Mouse (Mus musculus) CH12.LX (cell line): ENCODE data around the gene Tph2. TPM values are rescaled to one million over a fixed set of nuclear protein-coding genes. Genes with fewer than 3 reads are reported as not detected.
A peak's percentile ranks its signal among the peaks of the same experiment; 100 is the strongest.

ENCODE experiments used
- DNase-seq: peaks from one replicate; pipeline ENCODE4 v3.0.0-alpha.2; 2013; ENCODE audit errors: extremely low read depth
- H3K27ac ChIP-seq: 2 replicates; pipeline ENCODE4 v1.5.1; 2012; ENCODE audit warnings: low read depth, mild to moderate bottlenecking, control low read depth, moderate library complexity; ENCODE audit not compliant: insufficient read depth
- H3K27me3 ChIP-seq: replicated peaks from 2 replicates; pipeline ENCODE3; 2012; ENCODE audit warnings: inconsistent platforms
- H3K36me3 ChIP-seq, 2 experiments: replicated peaks in 1 of 2; 2 replicates each; pipeline versions ENCODE3 to v1.6.1; 2012; ENCODE audit warnings: inconsistent platforms in 1 of 2, low read length in 1 of 2, mild to moderate bottlenecking in 1 of 2, mixed read lengths in 1 of 2, moderate library complexity in 1 of 2; ENCODE audit not compliant: control insufficient read depth in 1 of 2, insufficient read depth in 1 of 2
- H3K4me1 ChIP-seq, 2 experiments: 2 replicates each; pipeline ENCODE4 v1.6.1; 2012; ENCODE audit warnings: inconsistent platforms in 1 of 2, moderate library complexity in 1 of 2; ENCODE audit not compliant: insufficient read depth in 2 of 2, control insufficient read depth in 1 of 2
- H3K4me2 ChIP-seq: 2 replicates; pipeline ENCODE4 v1.6.1; 2012; ENCODE audit warnings: low read depth, mild to moderate bottlenecking, control low read depth; ENCODE audit not compliant: poor library complexity, insufficient read depth, severe bottlenecking
- H3K4me3 ChIP-seq, 3 experiments: fragments of 150-350 bp in 1 of 3; sonication (generic) in 1 of 3; replicated peaks in 1 of 3; 2 replicates each; pipeline versions ENCODE3 to v1.5.1; 2011 to 2012; ENCODE audit warnings: low read depth in 2 of 3, low read length in 2 of 3, mild to moderate bottlenecking in 2 of 3, moderate library complexity in 2 of 3, control low read depth in 1 of 3, improper control_type of control experiment in 1 of 3, inconsistent platforms in 1 of 3, mixed read lengths in 1 of 3; ENCODE audit not compliant: poor library complexity in 1 of 3
- H3K79me2 ChIP-seq: replicated peaks from 2 replicates; pipeline ENCODE4 v1.6.1; 2012; ENCODE audit warnings: mild to moderate bottlenecking, moderate library complexity; ENCODE audit not compliant: control insufficient read depth, poor library complexity, insufficient read depth, severe bottlenecking; ENCODE audit errors: extremely low read depth
- H3K9ac ChIP-seq: 2 replicates; pipeline ENCODE4 v1.6.1; 2012; ENCODE audit warnings: low read depth, mild to moderate bottlenecking, control low read depth, moderate library complexity; ENCODE audit not compliant: insufficient read depth
- H3K9me3 ChIP-seq: replicated peaks from 2 replicates; pipeline ENCODE3; 2012; ENCODE audit warnings: low read length, inconsistent platforms, mixed read lengths
- BHLHE40 ChIP-seq: IDR thresholded peaks from 2 replicates; pipeline ENCODE4 v1.6.1; 2011; ENCODE audit warnings: mild to moderate bottlenecking, low read depth, low read length, improper control_type of control experiment
- CHD1 ChIP-seq: IDR thresholded peaks from 2 replicates; pipeline ENCODE4 v1.6.1; 2012; ENCODE audit warnings: low read depth, low read length, improper control_type of control experiment, inconsistent platforms
- CHD2 ChIP-seq: IDR thresholded peaks from 2 replicates; pipeline ENCODE4 v1.6.1; 2011; ENCODE audit warnings: low read length, improper control_type of control experiment
- ELF1 ChIP-seq: IDR thresholded peaks from 2 replicates; pipeline ENCODE4 v1.6.1; 2014; ENCODE audit warnings: low read depth, mild to moderate bottlenecking, inconsistent platforms, low read length, improper control_type of control experiment
- EP300 ChIP-seq: IDR thresholded peaks from 2 replicates; pipeline ENCODE4 v1.6.1; 2011; ENCODE audit warnings: low read length, improper control_type of control experiment
- HCFC1 ChIP-seq: IDR thresholded peaks from 2 replicates; pipeline ENCODE4 v1.6.1; 2012; ENCODE audit warnings: low read depth, mild to moderate bottlenecking, inconsistent platforms, low read length, improper control_type of control experiment
- IRF4 ChIP-seq: IDR thresholded peaks from 2 replicates; pipeline ENCODE4 v1.6.1; 2014; ENCODE audit warnings: low read depth, mild to moderate bottlenecking, inconsistent platforms, low read length, improper control_type of control experiment
- JUN ChIP-seq: IDR thresholded peaks from 2 replicates; pipeline ENCODE4 v1.6.1; 2011; ENCODE audit warnings: low read depth, mild to moderate bottlenecking, low read length, improper control_type of control experiment, moderate library complexity; ENCODE audit not compliant: insufficient read depth
- MAFK ChIP-seq: IDR thresholded peaks from 2 replicates; pipeline ENCODE4 v1.6.1; 2011; ENCODE audit warnings: low read length, improper control_type of control experiment; ENCODE audit not compliant: insufficient replicate concordance
- MEF2A ChIP-seq: IDR thresholded peaks from 2 replicates; pipeline ENCODE4 v1.6.1; 2014; ENCODE audit warnings: low read depth, mild to moderate bottlenecking, inconsistent platforms, low read length, improper control_type of control experiment, borderline replicate concordance
- MXI1 ChIP-seq: IDR thresholded peaks from 2 replicates; pipeline ENCODE4 v1.6.1; 2011; ENCODE audit warnings: mild to moderate bottlenecking, low read depth, low read length, improper control_type of control experiment
- MYC ChIP-seq: IDR thresholded peaks from 2 replicates; pipeline ENCODE4 v1.6.1; 2011; ENCODE audit warnings: low read depth, mild to moderate bottlenecking, improper control_type of control experiment, low read length
- NRF1 ChIP-seq: IDR thresholded peaks from 2 replicates; pipeline ENCODE4 v1.6.1; 2014; ENCODE audit warnings: low read depth, mild to moderate bottlenecking, inconsistent platforms, low read length, improper control_type of control experiment, moderate library complexity
- POLR2A ChIP-seq: IDR thresholded peaks from 2 replicates; pipeline ENCODE4 v1.6.1; 2011; ENCODE audit warnings: low read depth, mild to moderate bottlenecking, improper control_type of control experiment, low read length
- POLR2AphosphoS2 ChIP-seq: IDR thresholded peaks from 2 replicates; pipeline ENCODE4 v1.6.1; 2011; ENCODE audit warnings: low read depth, low read length, improper control_type of control experiment
- SIN3A ChIP-seq: IDR thresholded peaks from 2 replicates; pipeline ENCODE4 v1.6.1; 2012; ENCODE audit warnings: low read length, improper control_type of control experiment, inconsistent platforms
- TBP ChIP-seq: conservative IDR thresholded peaks from 2 replicates; pipeline ENCODE4 v1.6.1; 2011; ENCODE audit warnings: low read depth, low read length, improper control_type of control experiment
- UBTF ChIP-seq: IDR thresholded peaks from 2 replicates; pipeline ENCODE4 v1.6.1; 2012; ENCODE audit warnings: low read depth, mild to moderate bottlenecking, inconsistent platforms, low read length, improper control_type of control experiment, moderate library complexity
- USF1 ChIP-seq: IDR thresholded peaks from 2 replicates; pipeline ENCODE4 v1.6.1; 2014; ENCODE audit warnings: low read depth, mild to moderate bottlenecking, inconsistent platforms, low read length, improper control_type of control experiment
- dilution Hi-C: fragments of 300-500 bp; cut with MboI; formaldehyde crosslinking; loops from 2 replicates; pipeline ENCODE4 v1.14.3; 2020; ENCODE audit warnings: low sequenced_read_pairs; ENCODE audit not compliant: extremely low pct_unique_long_range_greater_than_20kb, extremely low pct_ligation_motif_present
- in situ Hi-C: fragments of 300-500 bp; cut with MboI; formaldehyde crosslinking; loops from 3 replicates; pipeline ENCODE4 v1.14.3; 2019; ENCODE audit warnings: low sequenced_read_pairs, low pct_ligation_motif_present, low pct_unique_long_range_greater_than_20kb, mixed read lengths
- polyA plus RNA-seq: library from polyadenylated mRNA; unstranded; fragments of >175 nt; gene quantifications from 2 replicates; pipeline ENCODE4 v1.2.1, GENCODE M21; 2012; ENCODE audit warnings: low read depth; ENCODE audit not compliant: insufficient read length
- total RNA-seq, 2 experiments: library from RNA; depleted of rRNA; stranded (reverse); fragments of 300-350 nt in 1 of 2; fragments of >200 nt in 1 of 2; gene quantifications; 2 replicates each; pipeline ENCODE4 v1.2.3; 2012 to 2014

The Tph2 gene
- total and polyA plus RNA-seq, 3 experiments: 0.42 to 0.55 (median 0.54) TPM

GRCm38 (mm10) chr10:115104175-115104574, 80.6 kb downstream of the Tph2 start:
- Histone ChIP-seq H3K4me2 (no peak overlapping the region), H3K4me1 (peaks cover 0 to 15% of the 10 kb centered on the region in 2 experiments; a peak in 2 of 4 replicates), H3K9ac (no peak overlapping the region), H3K4me3 (no peak overlapping the region), H3K79me2 (no peaks in the 10 kb centered on the region), H3K9me3 (no peaks in the 10 kb centered on the region), H3K27ac (no peak overlapping the region), H3K36me3 (no peaks in the 10 kb centered on the region), H3K27me3 (no peaks in the 10 kb centered on the region)
- TF ChIP-seq CHD2 (no peak), CHD1 (no peak), SIN3A (no peak), EP300 (no peak), POLR2AphosphoS2 (no peak), UBTF (no peak), POLR2A (no peak), MXI1 (no peak), MAFK (no peak), IRF4 (no peak), MYC (no peak), NRF1 (no peak), HCFC1 (no peak), USF1 (no peak), MEF2A (no peak), JUN (no peak)
- in situ Hi-C loops: no loop called here
- dilution Hi-C loops: no loop called here
- DNase-seq: no peak

GRCm38 (mm10) chr10:115099890-115100580, 84.8 kb downstream of the Tph2 start:
- Histone ChIP-seq H3K4me3 (peak overlapping the region in 1 of 3 experiments; percentile 30), H3K79me2 (no peaks in the 10 kb centered on the region), H3K4me1 (peaks cover 0 to 15% of the 10 kb centered on the region in 2 experiments; a peak in 2 of 4 replicates), H3K27me3 (no peaks in the 10 kb centered on the region), H3K9me3 (no peaks in the 10 kb centered on the region), H3K4me2 (peak overlapping the region; percentile 26), H3K36me3 (no peaks in the 10 kb centered on the region), H3K27ac (no peak overlapping the region), H3K9ac (no peak overlapping the region)
- peak; percentile 39 for DNase-seq
- TF ChIP-seq BHLHE40 (0 out of 2 replicates have a peak, but pooled peaks have one; percentile 29), USF1 (peak; percentile 36; the same call in 1 of the 2 replicates), TBP (no peak), ELF1 (0 out of 2 replicates have a peak, but pooled peaks have one; percentile 13)
- in situ Hi-C loops: no loop called here
- dilution Hi-C loops: no loop called here
